Mouse (Mus musculus) heart, postnatal 4 days (tissue): Measurements from ENCODE around the gene 4933403O08Rik. TPM values are rescaled to one million over a fixed set of nuclear protein-coding genes. Genes with fewer than 3 reads are reported as not detected.

Experiments
- DNase-seq: peaks from one replicate; pipeline ENCODE4 v3.0.0; 2021
- total RNA-seq, 2 experiments: library from RNA; stranded (reverse); gene quantifications; 2 replicates each; pipeline ENCODE4 v1.2.3; 2021

Gene 4933403O08Rik
- not detected for total RNA-seq

DNA sequence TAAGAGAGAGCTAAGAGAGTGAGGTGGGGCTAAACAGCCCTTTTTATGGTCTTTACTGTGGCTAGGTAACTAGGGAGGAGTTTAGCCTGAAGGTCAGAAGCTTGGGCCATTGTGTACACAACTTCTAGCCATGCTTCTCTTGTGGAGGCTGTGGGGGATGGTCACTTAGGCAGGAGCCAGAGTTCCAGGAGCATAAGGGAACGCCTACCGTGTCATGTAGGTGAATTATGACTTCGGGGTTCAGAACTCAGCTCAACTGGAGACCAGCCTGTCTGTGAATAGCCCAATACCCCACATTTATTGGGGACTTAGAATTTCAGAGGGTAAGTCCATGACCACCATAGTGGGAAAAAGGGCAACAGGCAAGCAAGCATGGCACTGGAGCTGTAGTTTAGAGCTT is at the start of gene 4933403O08Rik:
Gene 4933403O08Rik (plus strand): TSS at position 301 of the 400 bp plus-strand sequence.
- DNase-seq: no peak

DNA sequence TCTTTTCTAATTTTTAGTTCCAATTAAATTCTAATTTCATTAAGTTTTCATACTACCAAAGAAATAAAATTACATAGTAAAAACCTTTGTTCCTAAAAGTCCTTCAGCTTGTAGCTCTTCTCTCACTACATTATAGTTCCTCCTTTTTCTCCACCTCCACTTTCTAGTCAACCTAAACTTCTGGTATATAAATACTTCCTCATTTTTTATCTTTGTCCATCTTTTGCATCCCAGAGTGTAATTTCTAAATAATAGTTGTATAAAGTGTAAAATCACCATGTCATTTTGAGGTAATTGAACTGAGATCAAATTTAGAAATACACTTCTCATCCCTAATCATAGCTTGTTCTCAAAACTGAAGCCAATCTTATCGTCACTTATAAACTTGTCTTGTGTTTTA is 4.1 kb downstream of the 4933403O08Rik start:
- DNase-seq: no peak

DNA sequence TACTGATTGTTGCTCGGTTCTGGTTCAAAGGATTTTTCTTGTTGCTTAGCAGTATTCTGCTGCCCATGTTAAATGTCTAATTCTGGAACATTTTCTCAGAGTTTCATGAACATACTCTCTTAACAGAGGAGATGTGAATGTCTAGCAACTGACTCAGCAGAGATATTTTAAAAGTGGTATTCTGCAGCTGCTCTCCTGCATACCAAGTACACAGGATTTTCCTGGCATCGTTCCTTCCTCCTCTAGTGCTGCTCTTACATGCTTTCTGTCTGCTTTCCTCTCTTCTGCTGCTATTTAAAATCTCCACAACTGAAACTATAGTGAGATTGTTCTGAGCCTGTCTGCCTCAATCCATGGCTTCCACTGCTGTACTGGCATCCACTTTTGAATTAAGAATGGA is 16.7 kb downstream of the 4933403O08Rik start:
- no peak for DNase-seq

DNA sequence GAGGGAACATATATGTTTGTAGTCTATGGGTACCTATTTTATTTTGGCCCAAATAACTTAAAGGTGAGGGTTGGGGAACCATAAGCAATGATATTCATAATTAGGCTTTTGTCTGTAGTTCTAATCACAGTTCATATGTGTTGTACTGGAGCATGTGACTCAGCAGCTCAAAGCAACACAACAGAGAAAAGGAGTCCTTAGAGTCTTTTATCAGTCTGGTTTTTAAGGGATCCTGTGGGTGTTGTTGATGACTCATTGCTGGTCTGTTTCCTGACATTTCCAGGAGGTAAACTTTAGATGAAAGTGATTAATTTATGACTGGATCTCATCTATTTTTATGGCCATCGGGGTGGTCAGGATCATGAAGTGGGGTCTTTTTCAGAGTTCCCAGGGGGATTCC is 34.7 kb downstream of the 4933403O08Rik start:
- DNase-seq: no peak

Other genes with a start within 250 kb of the 4933403O08Rik start
- gene Tex16, start 228.0 kb upstream of the 4933403O08Rik start, total RNA-seq: under 1 TPM in 1 of 2 experiments, not detected in 1; 0.07 TPM
- 10 to 100 TPM; 62.9 to 66.5 TPM for gene Apool, start 72.3 kb downstream of the 4933403O08Rik start, total RNA-seq
- not detected for gene Satl1, start 167.7 kb downstream of the 4933403O08Rik start, total RNA-seq